Mouse (Mus musculus) liver, embryonic 14.5 days (tissue): Measurements from ENCODE around the gene Igdcc3. TPM values are rescaled to one million over a fixed set of nuclear protein-coding genes. Genes with fewer than 3 reads are reported as not detected.

ENCODE experiments used
- ATAC-seq: fragments of 200-750 bp; cut with Nextera tagmentation; 2 replicates; pipeline ENCODE4 v1.8.0; 2017; ENCODE audit warnings: moderate number of reproducible peaks, mild to moderate bottlenecking, moderate library complexity; ENCODE audit not compliant: insufficient read depth
- DNase-seq, 3 experiments: peaks; one replicate each; pipeline ENCODE4 v3.0.0-alpha.2; 2012 to 2013; ENCODE audit warnings: low read depth in 3 of 3, low spot score in 3 of 3
- H3K27ac ChIP-seq: fragments of 300-500 bp; sonication (generic); 2 replicates; pipeline ENCODE4 v1.5.1; 2014; ENCODE audit warnings: moderate library complexity, mild to moderate bottlenecking, control low read depth, inconsistent platforms
- H3K27me3 ChIP-seq: fragments of 300-500 bp; sonication (generic); 2 replicates; pipeline ENCODE4 v1.6.1; 2014; ENCODE audit warnings: mild to moderate bottlenecking, low read length, moderate library complexity; ENCODE audit not compliant: control insufficient read depth, insufficient read depth
- H3K36me3 ChIP-seq: fragments of 300-500 bp; sonication (generic); replicated peaks from 2 replicates; pipeline ENCODE4 v1.6.1; 2014; ENCODE audit warnings: low read depth; ENCODE audit not compliant: control insufficient read depth, insufficient read depth
- H3K4me1 ChIP-seq, 2 experiments: fragments of 200-500 bp in 1 of 2; fragments of 300-500 bp in 1 of 2; sonication (generic) in 1 of 2; replicated peaks; 2 replicates each; pipeline ENCODE4 v1.6.1; 2012 to 2014; ENCODE audit warnings: antibody characterized with exemption in 1 of 2, inconsistent platforms in 1 of 2, low read length in 1 of 2; ENCODE audit not compliant: control insufficient read depth in 2 of 2, insufficient read depth in 2 of 2
- H3K4me2 ChIP-seq: fragments of 300-500 bp; sonication (generic); 2 replicates; pipeline ENCODE4 v1.6.1; 2014; ENCODE audit warnings: low read depth, mild to moderate bottlenecking, control low read depth, moderate library complexity
- H3K4me3 ChIP-seq, 2 experiments: fragments of 200-500 bp in 1 of 2; fragments of 300-500 bp in 1 of 2; sonication (generic) in 1 of 2; 2 replicates each; pipeline ENCODE4 v1.5.1; 2012 to 2014; ENCODE audit warnings: low read depth in 2 of 2, low read length in 2 of 2, mild to moderate bottlenecking in 2 of 2, control low read depth in 1 of 2, inconsistent platforms in 1 of 2, moderate library complexity in 1 of 2; ENCODE audit not compliant: insufficient read depth in 1 of 2
- H3K9ac ChIP-seq: fragments of 300-500 bp; sonication (generic); replicated peaks from 2 replicates; pipeline ENCODE4 v1.6.1; 2014; ENCODE audit warnings: mild to moderate bottlenecking, control low read depth, moderate library complexity
- H3K9me3 ChIP-seq: fragments of 300-500 bp; sonication (generic); 2 replicates; pipeline ENCODE4 v1.6.1; 2016; ENCODE audit warnings: low read length, mixed read lengths; ENCODE audit not compliant: control insufficient read depth
- CTCF ChIP-seq: IDR thresholded peaks from 2 replicates; pipeline ENCODE4 v1.5.1; 2016; ENCODE audit warnings: antibody characterized with exemption, low read depth, control low read depth
- EP300 ChIP-seq: IDR thresholded peaks from 2 replicates; pipeline ENCODE4 v1.6.1; 2016; ENCODE audit warnings: antibody characterized with exemption, low read depth
- WGBS: fragments of 180-500 bp; shearing (Covaris S2); extraction: QIAGEN DNeasy Blood & Tissue Kit; methylation state at CpG from one replicate; pipeline ENCODE4 v1.1.7; 2014; ENCODE audit not compliant: insufficient replicate concordance; 5-methylcytosine and 5-hydroxymethylcytosine counted together
- polyA plus RNA-seq, 2 experiments: library from polyadenylated mRNA; depleted of rRNA in 1 of 2; stranded (reverse) in 1 of 2; unstranded in 1 of 2; fragments of >200 nt; fragmentation: Nextera tagmentation in 1 of 2; extraction: Ambion mirVana in 1 of 2; gene quantifications; 2 replicates each; pipeline versions ENCODE4 v1.2.1 to v1.2.3; 2012 to 2014

The Igdcc3 gene
- polyA plus RNA-seq, 2 experiments, result 0.06 TPM

DNA sequence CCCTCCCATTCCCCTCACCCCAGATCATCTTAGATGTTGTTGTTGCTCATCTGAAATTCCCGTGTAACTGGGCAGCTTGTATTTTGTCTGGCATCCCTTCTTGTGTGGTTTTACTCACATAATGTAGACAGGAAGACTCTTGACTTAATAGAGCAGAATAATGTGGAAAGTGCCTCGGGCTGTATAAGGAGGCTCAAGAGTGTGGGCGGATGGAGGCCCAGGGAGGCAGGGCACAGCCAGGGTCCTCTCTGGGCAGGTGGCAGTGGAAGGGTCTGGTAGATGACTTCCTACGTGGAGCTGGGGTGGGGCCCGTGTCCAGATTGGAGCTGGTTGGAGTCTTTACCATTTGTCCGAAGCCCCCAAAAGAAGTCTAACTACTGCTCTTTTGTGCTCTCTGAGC lies 82.9 kb downstream of the Igdcc3 start:
- H3K4me2 ChIP-seq, result no peak overlapping the region
- H3K4me1 ChIP-seq, result peaks cover 3 to 7% of the 10 kb centered on the region in 2 experiments; a peak in 3 of 4 replicates
- no peak overlapping the region for H3K27ac ChIP-seq
- no peaks in the 10 kb centered on the region for H3K9me3 ChIP-seq
- no peak overlapping the region for H3K4me3 ChIP-seq
- 68% methylated on average over 6 of the region's 6 CpGs for WGBS
- H3K9ac ChIP-seq, result no peak overlapping the region
- no peaks in the 10 kb centered on the region; the same call in 1 of the 2 replicates for H3K36me3 ChIP-seq
- DNase-seq (no peak), ATAC-seq (no peak)
- no peak for TF ChIP-seq EP300
- no peak for TF ChIP-seq CTCF
- H3K27me3 ChIP-seq, result no peaks in the 10 kb centered on the region

DNA sequence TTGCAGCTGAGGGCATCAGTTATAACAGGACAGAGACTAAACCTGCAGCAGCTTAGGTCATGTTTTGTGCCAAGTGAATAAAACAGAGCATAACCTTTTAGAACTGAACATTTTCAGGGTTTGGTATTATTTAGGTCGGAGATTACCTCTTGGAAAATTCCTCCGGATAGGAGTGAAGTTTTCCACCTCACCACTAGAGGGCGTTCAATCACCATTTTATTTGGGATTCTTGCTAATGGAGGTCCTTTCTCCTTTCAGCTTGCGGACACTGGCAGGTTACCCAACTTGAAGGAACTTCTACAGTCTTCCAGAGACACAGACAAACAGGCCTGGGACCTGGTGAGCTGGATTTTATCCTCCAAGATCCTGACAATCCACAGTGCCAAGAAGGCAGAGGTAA lies 84.8 kb downstream of the Igdcc3 start:
- ATAC-seq, result no peak
- WGBS, result 37% methylated on average over 4 of the region's 4 CpGs
- no peak for DNase-seq
- no peak overlapping the region for H3K27ac ChIP-seq
- H3K27me3 ChIP-seq, result no peaks in the 10 kb centered on the region
- no peaks in the 10 kb centered on the region for H3K9me3 ChIP-seq
- no peaks in the 10 kb centered on the region for H3K4me1 ChIP-seq
- H3K9ac ChIP-seq, result no peak overlapping the region
- H3K36me3 ChIP-seq, result peaks cover 4% of the 10 kb centered on the region; the same call in 1 of the 2 replicates
- H3K4me3 ChIP-seq, result no peak overlapping the region
- TF ChIP-seq CTCF (peak; percentile 62), EP300 (no peak)
- H3K4me2 ChIP-seq, result no peak overlapping the region

DNA sequence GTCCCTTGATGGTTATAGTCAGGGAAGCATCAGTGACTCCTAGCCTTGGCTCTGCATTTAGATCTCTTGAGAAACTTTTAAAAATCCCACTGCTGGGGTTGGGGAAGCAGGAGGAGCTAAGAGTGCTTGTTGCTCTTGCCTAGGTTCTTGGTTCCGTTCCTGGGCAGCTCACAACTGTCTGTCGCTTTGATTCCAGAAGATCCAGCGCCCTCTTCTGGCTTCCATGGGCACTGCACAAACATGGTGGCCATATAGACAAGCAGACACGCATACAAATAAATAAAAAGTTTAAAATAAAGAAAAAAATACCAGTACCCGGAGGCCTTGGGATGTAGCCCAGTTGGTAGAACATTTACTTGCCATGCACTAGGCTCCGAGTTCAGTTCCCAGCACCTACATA lies 89.3 kb downstream of the Igdcc3 start:
- TF ChIP-seq CTCF (peak; percentile 81), EP300 (no peak)
- H3K27ac ChIP-seq, result no peak overlapping the region
- H3K9me3 ChIP-seq, result no peaks in the 10 kb centered on the region
- ATAC-seq (no peak), DNase-seq (peak in 1 of 3 experiments; percentile 47)
- no peak overlapping the region for H3K4me2 ChIP-seq
- no peaks in the 10 kb centered on the region for H3K27me3 ChIP-seq
- H3K4me3 ChIP-seq, result no peak overlapping the region
- peaks cover 0 to 8% of the 10 kb centered on the region in 2 experiments; a peak in 2 of 4 replicates for H3K4me1 ChIP-seq
- WGBS, result 65% methylated on average over 6 of the region's 6 CpGs
- no peak overlapping the region for H3K9ac ChIP-seq
- peaks cover 4% of the 10 kb centered on the region; the same call in 1 of the 2 replicates for H3K36me3 ChIP-seq

DNA sequence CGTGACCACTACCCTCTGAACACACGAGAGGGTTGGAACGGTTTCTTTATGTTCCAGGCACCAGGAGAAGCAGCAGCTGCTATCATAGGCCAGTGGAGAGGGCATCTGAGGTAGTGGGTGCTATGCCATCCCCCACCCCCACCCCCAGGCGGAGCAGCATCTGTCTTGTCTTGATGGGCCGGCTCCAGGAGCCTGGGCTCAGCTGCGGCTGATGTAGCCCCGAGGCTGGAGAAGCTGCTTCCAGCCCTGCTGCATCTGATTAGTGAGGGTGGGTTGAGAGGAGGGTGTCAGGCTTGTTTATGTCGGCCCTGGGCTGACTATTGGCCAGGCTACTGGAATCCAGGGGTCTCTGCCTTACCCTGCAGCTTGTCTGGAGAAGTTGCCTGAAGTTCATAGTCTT lies 90.3 kb downstream of the Igdcc3 start:
- ATAC-seq (no peak), DNase-seq (no peak)
- Histone ChIP-seq H3K36me3 (peaks cover 4% of the 10 kb centered on the region; the same call in 1 of the 2 replicates), H3K27ac (no peak overlapping the region), H3K27me3 (no peaks in the 10 kb centered on the region), H3K9ac (no peak overlapping the region), H3K4me3 (no peak overlapping the region), H3K4me2 (no peak overlapping the region), H3K4me1 (peaks cover 0 to 8% of the 10 kb centered on the region in 2 experiments; a peak in 2 of 4 replicates), H3K9me3 (no peaks in the 10 kb centered on the region)
- TF ChIP-seq CTCF (no peak), EP300 (no peak)
- 65% methylated on average over 8 of the region's 8 CpGs for WGBS

DNA sequence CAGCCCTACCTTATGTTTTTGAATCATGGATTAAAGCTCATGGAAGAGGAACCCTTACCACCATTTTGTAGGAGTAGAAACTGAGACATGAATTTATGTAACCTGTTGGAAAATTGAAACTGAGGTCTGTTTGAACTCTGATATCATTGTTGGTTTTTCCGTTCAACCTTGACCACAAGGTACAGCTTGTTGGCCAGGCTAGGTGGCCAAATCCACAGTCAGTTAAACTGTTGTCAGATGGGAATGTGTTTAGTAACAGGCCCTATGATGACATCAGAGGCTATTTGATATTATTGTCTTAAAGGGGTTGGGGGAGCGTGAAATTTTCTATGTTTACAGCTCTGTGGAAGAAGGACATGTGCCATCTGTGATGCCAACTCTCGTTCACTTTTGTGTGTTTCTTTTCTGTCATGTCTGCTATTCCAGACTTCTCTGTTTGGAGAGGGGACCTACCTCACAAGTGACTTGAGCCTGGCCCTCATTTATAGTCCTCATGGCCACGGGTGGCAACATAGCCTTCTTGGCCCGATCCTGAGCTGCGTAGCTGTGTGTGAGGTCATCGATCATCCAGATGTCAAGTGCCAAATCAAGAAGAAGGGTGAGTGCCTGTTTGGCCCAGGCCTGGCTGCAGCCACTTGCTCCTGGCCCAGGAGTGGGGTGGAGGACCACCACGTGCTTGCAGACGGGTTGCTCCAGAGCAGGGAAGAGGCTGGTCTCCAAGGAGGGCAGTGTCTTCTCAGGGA lies 92.4 kb downstream of the Igdcc3 start:
- Histone ChIP-seq H3K4me3 (no peak overlapping the region), H3K4me1 (peaks cover 0 to 8% of the 10 kb centered on the region in 2 experiments; a peak in 2 of 4 replicates), H3K27me3 (no peaks in the 10 kb centered on the region), H3K9me3 (no peaks in the 10 kb centered on the region), H3K4me2 (no peak overlapping the region), H3K9ac (no peak overlapping the region), H3K36me3 (peaks cover 4% of the 10 kb centered on the region), H3K27ac (no peak overlapping the region)
- ATAC-seq (no peak), DNase-seq (no peak)
- TF ChIP-seq CTCF (no peak), EP300 (no peak)
- WGBS, result 75% methylated on average over 9 of the region's 9 CpGs
